Mouse (Mus musculus): ENCODE data around the gene Chfr. TPM values are rescaled to one million over a fixed set of nuclear protein-coding genes. Genes with fewer than 3 reads are reported as not detected.

Chfr gene
- total and polyA plus RNA-seq, 2 experiments from 2014 or later, result 53.8 to 69.1 TPM

- no peak for DNase-seq
- Histone ChIP-seq H3K27me3 (ENCODE audit: insufficient read depth, low read length) (no peaks in the 10 kb centered on the region), H3K36me3 (ENCODE audit: insufficient read depth) (peaks cover 7% of the 10 kb centered on the region; the same call in 1 of the 2 replicates), H3K9me3 (ENCODE audit: low read length) (no peaks in the 10 kb centered on the region), H3K4me2 (ENCODE audit: low read depth) (peak overlapping the region; percentile 80), H3K27ac (ENCODE audit: low read depth, low read length) (peak overlapping the region; percentile 83), H3K9ac (peak overlapping the region; percentile 80), H3K4me3 (ENCODE audit: low read depth, low read length) (peak overlapping the region; percentile 75), H3K4me1 (ENCODE audit: insufficient read depth) (peaks cover 4% of the 10 kb centered on the region; the same call in 1 of the 2 replicates)
- ATAC-seq, result peak; percentile 5; the same call in 1 of the 2 replicates
- 4% methylated on average over 18 of the region's 18 CpGs for WGBS
- no peak for TF ChIP-seq CTCF (IDR thresholded peaks at IDR 0.05; ENCODE audit: low read depth)
These were observed 434 bp downstream of the Chfr start for GRCm38 (mm10) chr5:110136087-110136464.

DNA sequence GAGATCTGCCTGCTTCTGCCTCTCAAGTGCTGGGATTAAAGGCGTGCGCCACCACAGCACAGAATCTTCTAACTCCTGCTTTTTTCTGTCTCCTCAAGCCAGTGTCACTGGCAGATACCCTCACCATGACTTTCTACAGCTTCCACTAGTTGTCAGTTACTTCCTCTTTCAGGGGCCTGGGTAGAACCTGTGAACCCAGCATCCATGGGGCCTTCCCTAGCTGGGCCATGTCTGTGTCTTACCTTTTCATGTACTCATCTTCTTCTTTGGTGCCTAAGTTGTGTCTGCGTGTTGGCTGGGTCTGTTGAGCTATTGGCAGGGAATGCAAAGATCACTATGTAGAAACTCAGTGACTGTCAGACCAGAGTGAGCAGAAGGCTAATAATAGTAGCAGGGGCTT is 2.2 kb downstream of the Chfr start:
- Histone ChIP-seq H3K27ac (ENCODE audit: low read depth, low read length) (no peak overlapping the region), H3K4me2 (ENCODE audit: low read depth) (no peak overlapping the region), H3K36me3 (ENCODE audit: insufficient read depth) (peaks cover 14% of the 10 kb centered on the region), H3K4me1 (ENCODE audit: insufficient read depth) (peaks cover 4% of the 10 kb centered on the region; the same call in 1 of the 2 replicates), H3K4me3 (ENCODE audit: low read depth, low read length) (no peak overlapping the region), H3K9ac (no peak overlapping the region), H3K9me3 (ENCODE audit: low read length) (no peaks in the 10 kb centered on the region), H3K27me3 (ENCODE audit: insufficient read depth, low read length) (no peaks in the 10 kb centered on the region)
- TF ChIP-seq CTCF (IDR thresholded peaks at IDR 0.05; ENCODE audit: low read depth), result no peak
- 100% methylated on average over 3 of the region's 3 CpGs for WGBS
- ATAC-seq (no peak), DNase-seq (no peak)

DNA sequence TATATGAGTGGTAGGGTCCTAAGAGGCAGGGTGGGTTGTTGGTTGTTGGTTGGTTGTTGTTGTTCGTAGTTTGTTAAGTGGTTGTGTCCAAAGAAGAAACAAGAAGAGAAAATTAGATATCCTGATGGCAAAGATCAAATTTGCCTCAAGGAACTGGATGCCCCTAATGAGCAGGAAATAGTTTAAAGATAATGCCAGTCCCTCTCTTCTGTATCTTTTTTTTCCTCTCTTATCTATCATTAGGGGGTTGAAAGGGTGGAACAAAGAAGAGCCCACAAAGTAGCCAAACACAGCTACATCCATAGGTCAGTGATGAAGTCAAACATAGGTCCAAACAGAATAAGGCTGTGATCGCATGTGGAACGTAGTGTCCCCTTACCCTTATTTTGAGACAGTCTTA is 3.7 kb downstream of the Chfr start:
- DNase-seq (no peak), ATAC-seq (no peak)
- peaks cover 28% of the 10 kb centered on the region for H3K36me3 ChIP-seq (ENCODE audit: insufficient read depth)
- no peak overlapping the region for H3K4me2 ChIP-seq (ENCODE audit: low read depth)
- WGBS, result 95% methylated on average over 3 of the region's 3 CpGs
- H3K4me1 ChIP-seq (ENCODE audit: insufficient read depth), result peaks cover 4% of the 10 kb centered on the region; the same call in 1 of the 2 replicates
- TF ChIP-seq CTCF (IDR thresholded peaks at IDR 0.05; ENCODE audit: low read depth), result no peak
- H3K4me3 ChIP-seq (ENCODE audit: low read depth, low read length), result no peak overlapping the region
- no peak overlapping the region for H3K9ac ChIP-seq
- H3K9me3 ChIP-seq (ENCODE audit: low read length), result no peaks in the 10 kb centered on the region
- no peak overlapping the region for H3K27ac ChIP-seq (ENCODE audit: low read depth, low read length)
- no peaks in the 10 kb centered on the region for H3K27me3 ChIP-seq (ENCODE audit: insufficient read depth, low read length)

DNA sequence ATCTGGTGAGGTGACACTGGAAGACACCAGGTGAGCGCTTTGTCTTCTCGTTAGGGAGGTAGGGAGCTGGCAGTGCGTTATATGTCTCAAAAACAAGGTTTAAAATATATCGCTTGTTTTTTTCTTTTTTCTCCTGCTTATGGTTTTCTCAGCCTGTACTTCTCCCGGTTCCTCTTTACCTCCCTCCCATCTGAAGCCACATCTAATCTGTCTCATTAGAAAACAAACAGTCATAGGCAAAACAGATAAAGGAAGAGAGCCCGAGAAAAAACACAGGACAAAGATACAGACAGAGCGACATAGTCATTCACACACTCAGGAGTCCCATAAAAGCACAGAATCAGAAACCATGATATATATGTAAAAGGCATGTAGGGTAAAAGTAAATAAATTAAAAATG is 4.8 kb downstream of the Chfr start:
- Histone ChIP-seq H3K9ac (no peak overlapping the region), H3K4me2 (ENCODE audit: low read depth) (no peak overlapping the region), H3K9me3 (ENCODE audit: low read length) (no peaks in the 10 kb centered on the region), H3K27me3 (ENCODE audit: insufficient read depth, low read length) (no peaks in the 10 kb centered on the region), H3K36me3 (ENCODE audit: insufficient read depth) (peaks cover 35% of the 10 kb centered on the region), H3K27ac (ENCODE audit: low read depth, low read length) (no peak overlapping the region), H3K4me3 (ENCODE audit: low read depth, low read length) (no peak overlapping the region), H3K4me1 (ENCODE audit: insufficient read depth) (no peaks in the 10 kb centered on the region)
- ATAC-seq (no peak), DNase-seq (no peak)
- TF ChIP-seq CTCF (IDR thresholded peaks at IDR 0.05; ENCODE audit: low read depth), result no peak
- 93% methylated on average over 7 of the region's 7 CpGs for WGBS

DNA sequence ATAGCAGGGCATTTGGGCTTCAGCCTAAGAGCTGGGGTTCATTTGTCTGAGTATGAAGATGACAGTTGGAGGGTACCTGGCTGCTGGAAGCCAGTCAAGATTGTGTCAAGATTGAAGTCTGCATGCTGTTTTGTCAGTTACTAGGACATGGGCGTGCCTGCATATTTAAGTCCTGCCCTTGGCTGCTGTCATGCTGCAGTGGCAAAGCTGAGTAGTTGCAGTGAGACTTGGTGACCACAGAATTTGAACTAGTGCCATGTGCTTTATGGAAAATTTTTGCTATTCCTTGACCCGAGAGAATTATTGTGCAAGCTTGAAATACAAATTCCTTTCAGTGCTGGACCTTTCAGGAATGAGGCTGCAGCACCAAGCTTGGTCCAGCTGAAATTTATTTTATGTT is 6.7 kb downstream of the Chfr start:
- no peak for TF ChIP-seq CTCF (IDR thresholded peaks at IDR 0.05; ENCODE audit: low read depth)
- no peak for DNase-seq
- Histone ChIP-seq H3K4me3 (ENCODE audit: low read depth, low read length) (no peak overlapping the region), H3K9me3 (ENCODE audit: low read length) (no peaks in the 10 kb centered on the region), H3K27me3 (ENCODE audit: insufficient read depth, low read length) (no peaks in the 10 kb centered on the region), H3K4me1 (ENCODE audit: insufficient read depth) (no peaks in the 10 kb centered on the region), H3K27ac (ENCODE audit: low read depth, low read length) (no peak overlapping the region), H3K9ac (no peak overlapping the region), H3K4me2 (ENCODE audit: low read depth) (no peak overlapping the region), H3K36me3 (ENCODE audit: insufficient read depth) (peaks cover 52% of the 10 kb centered on the region)
- no peak for ATAC-seq
- WGBS, result 93% methylated on average over 2 of the region's 2 CpGs

DNA sequence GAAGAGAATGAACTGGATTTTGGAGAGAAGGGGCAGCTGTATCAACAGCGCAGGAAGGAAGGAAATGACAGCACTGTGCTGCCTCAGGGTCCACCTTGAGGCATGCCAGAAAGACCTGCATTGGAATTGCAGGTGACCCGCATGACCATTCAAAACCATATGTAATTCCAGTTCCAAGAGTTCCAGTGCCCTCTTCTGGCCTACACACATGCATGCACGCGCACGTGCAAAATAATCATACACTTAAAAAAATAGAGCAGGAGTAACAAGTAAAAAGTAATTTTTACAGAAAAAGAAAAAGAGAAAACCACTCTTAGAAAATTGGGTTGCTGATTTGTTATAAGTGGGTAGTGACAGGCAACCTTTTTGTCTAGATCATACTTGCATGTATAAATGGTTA is 7.4 kb downstream of the Chfr start:
- ATAC-seq (no peak), DNase-seq (peak; percentile 12)
- no peak overlapping the region for H3K9ac ChIP-seq
- H3K36me3 ChIP-seq (ENCODE audit: insufficient read depth), result peaks cover 57% of the 10 kb centered on the region
- H3K4me2 ChIP-seq (ENCODE audit: low read depth), result no peak overlapping the region
- no peak overlapping the region for H3K4me3 ChIP-seq (ENCODE audit: low read depth, low read length)
- H3K27me3 ChIP-seq (ENCODE audit: insufficient read depth, low read length), result no peaks in the 10 kb centered on the region
- H3K9me3 ChIP-seq (ENCODE audit: low read length), result no peaks in the 10 kb centered on the region
- H3K4me1 ChIP-seq (ENCODE audit: insufficient read depth), result no peaks in the 10 kb centered on the region
- peak; percentile 53 for TF ChIP-seq CTCF (IDR thresholded peaks at IDR 0.05; ENCODE audit: low read depth)
- 89% methylated on average over 5 of the region's 5 CpGs for WGBS
- no peak overlapping the region for H3K27ac ChIP-seq (ENCODE audit: low read depth, low read length)

- no peak for DNase-seq
- H3K4me3 ChIP-seq (ENCODE audit: low read depth, low read length), result no peak overlapping the region
- no peak for ATAC-seq
- H3K4me2 ChIP-seq (ENCODE audit: low read depth), result no peak overlapping the region
- 93% methylated on average over 4 of the region's 4 CpGs for whole genome bisulfite sequencing
- TF ChIP-seq CTCF (IDR thresholded peaks at IDR 0.05; ENCODE audit: low read depth), result no peak
- peaks cover 72% of the 10 kb centered on the region for H3K36me3 ChIP-seq (ENCODE audit: insufficient read depth)
- H3K9me3 ChIP-seq (ENCODE audit: low read length), result no peaks in the 10 kb centered on the region
- H3K4me1 ChIP-seq (ENCODE audit: insufficient read depth), result no peaks in the 10 kb centered on the region
- H3K27ac ChIP-seq (ENCODE audit: low read depth, low read length), result no peak overlapping the region
- no peaks in the 10 kb centered on the region for H3K27me3 ChIP-seq (ENCODE audit: insufficient read depth, low read length)
- no peak overlapping the region for H3K9ac ChIP-seq
These were observed 33.7 kb downstream of the Chfr start for GRCm38 (mm10) chr5:110169374-110169773.

Data from forebrain, postnatal 0 days (tissue).